Mouse (Mus musculus): ENCODE data around the gene Cyp2c55. TPM values are rescaled to one million over a fixed set of nuclear protein-coding genes. Genes with fewer than 3 reads are reported as not detected.

Cyp2c55 gene
- polyA plus RNA-seq, 1 experiment from 2014 or later: 0.07 TPM

DNA sequence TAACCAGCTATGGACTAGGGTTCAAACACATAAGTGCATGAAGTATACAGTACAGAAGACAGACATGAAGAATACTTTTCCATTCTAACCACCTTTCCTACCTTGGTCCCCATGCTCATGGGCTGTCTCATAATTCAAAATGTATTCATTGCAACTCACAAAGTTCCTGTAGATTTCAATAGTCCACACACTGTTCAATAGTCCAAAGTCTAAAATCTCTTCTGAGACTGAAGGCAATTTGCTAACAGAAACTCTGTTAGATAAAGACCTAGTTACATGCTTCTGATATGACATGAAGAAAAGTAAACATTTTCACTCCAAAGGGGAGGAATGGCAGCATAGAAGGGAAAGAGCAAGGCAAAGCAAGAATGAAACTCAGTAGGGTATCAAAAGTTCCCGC is 51.1 kb downstream of the Cyp2c55 start:
- H3K4me1 ChIP-seq (ENCODE audit: control insufficient read depth, insufficient read depth, low read length): no peaks in the 10 kb centered on the region
- ATAC-seq (replicated peaks; ENCODE audit: insufficient number of reproducible peaks, low FRiP score, low TSS enrichment): no peak
- no peak overlapping the region for H3K4me3 ChIP-seq (ENCODE audit: low read depth, low read length)
- no peaks in the 10 kb centered on the region for H3K27me3 ChIP-seq (ENCODE audit: control insufficient read depth, insufficient read depth, low read length)
- H3K36me3 ChIP-seq (ENCODE audit: control insufficient read depth, insufficient read depth, low read length): no peaks in the 10 kb centered on the region
- H3K4me2 ChIP-seq: no peak overlapping the region
- WGBS (ENCODE audit: insufficient replicate concordance): 80% methylated on average over 1 of the region's 1 CpGs
- no peak overlapping the region for H3K27ac ChIP-seq (ENCODE audit: low read depth, low read length)
- H3K9me3 ChIP-seq (replicated peaks; ENCODE audit: control insufficient read depth, low read length): no peaks in the 10 kb centered on the region
- H3K9ac ChIP-seq (ENCODE audit: low read depth, low read length): no peak overlapping the region

DNA sequence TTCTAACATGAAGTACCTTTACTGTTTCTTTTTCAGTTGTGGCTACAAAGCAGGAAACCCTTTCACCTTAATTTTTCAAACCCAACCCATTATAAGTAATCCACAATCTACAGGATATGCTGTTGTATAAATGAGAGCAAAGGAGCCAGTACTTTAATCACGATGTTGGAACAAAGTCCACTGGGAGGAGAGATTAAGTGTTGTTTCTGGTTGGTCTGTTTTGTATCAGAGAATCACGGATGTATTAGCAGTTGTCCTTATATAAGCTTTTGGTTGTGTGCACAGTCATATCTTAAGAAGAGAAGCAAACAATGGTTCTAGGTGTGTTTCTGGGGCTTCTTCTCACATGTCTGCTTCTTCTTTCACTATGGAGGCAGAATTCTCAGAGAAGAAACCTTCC is 53.9 kb downstream of the Cyp2c55 start, which contains the start of gene Cyp2c65:
Gene Cyp2c65 (plus strand): TSS at position 297 of the 400 bp plus-strand sequence.
- Histone ChIP-seq H3K4me3 (ENCODE audit: low read depth, low read length) (no peak within 1 kb of the TSS), H3K36me3 (ENCODE audit: control insufficient read depth, insufficient read depth, low read length) (no peaks in the 10 kb centered on the region), H3K4me1 (ENCODE audit: control insufficient read depth, insufficient read depth, low read length) (no peaks in the 10 kb centered on the region), H3K4me2 (no peak within 1 kb of the TSS), H3K9ac (ENCODE audit: low read depth, low read length) (no peak within 1 kb of the TSS), H3K9me3 (replicated peaks; ENCODE audit: control insufficient read depth, low read length) (no peaks in the 10 kb centered on the region), H3K27me3 (ENCODE audit: control insufficient read depth, insufficient read depth, low read length) (no peaks in the 10 kb centered on the region), H3K27ac (ENCODE audit: low read depth, low read length) (no peak within 1 kb of the TSS)
- WGBS (ENCODE audit: insufficient replicate concordance): 56% methylated on average over 2 of the region's 2 CpGs
- no peak for ATAC-seq (replicated peaks; ENCODE audit: insufficient number of reproducible peaks, low FRiP score, low TSS enrichment)

Small RNA genes lying within 50 kb of the gene (microRNA-seq; reads per million reads assigned to microRNA genes)
- not detected for gene Gm23800 (ENCODE audit: borderline number of aligned reads)

Other genes with a start within 250 kb of the Cyp2c55 start
- 6.2 and 6.6 TPM in 2 replicates for gene Noc3l, start 187.8 kb upstream of the Cyp2c55 start, polyA plus RNA-seq (2014; fragmentation: Nextera tagmentation; extraction: Ambion mirVana)
- 2.0 and 2.2 TPM in 2 replicates for gene Tbc1d12, start 170.4 kb upstream of the Cyp2c55 start, polyA plus RNA-seq (2014; fragmentation: Nextera tagmentation; extraction: Ambion mirVana)
- gene Hells, start 76.1 kb upstream of the Cyp2c55 start, polyA plus RNA-seq (2014; fragmentation: Nextera tagmentation; extraction: Ambion mirVana): 35.1 and 36.1 TPM in 2 replicates
- not detected in 2 replicates for gene Cyp2c65, start 54.0 kb downstream of the Cyp2c55 start, polyA plus RNA-seq (2014; fragmentation: Nextera tagmentation; extraction: Ambion mirVana)
- gene Cyp2c66, start 106.9 kb downstream of the Cyp2c55 start, polyA plus RNA-seq (2014; fragmentation: Nextera tagmentation; extraction: Ambion mirVana): not detected in 2 replicates